Mouse (Mus musculus) frontal cortex, postnatal 25 days (tissue): ENCODE results near the gene Zfp385c.
A peak's percentile ranks its signal among the peaks of the same experiment; 100 is the strongest.

Source experiments
- DNase-seq, 2 experiments: peaks; one replicate each; pipeline ENCODE4 v3.0.0; 2022; ENCODE audit warnings: low spot score in 2 of 2

The Zfp385c gene

GRCm38 (mm10) chr11:100692164-100692616, at the start of gene Zfp385c:
Gene Zfp385c (minus strand): TSS chr11:100692455.
- no peak for DNase-seq

- no peak for DNase-seq
Observed at GRCm38 (mm10) chr11:100741348-100741747, 49.1 kb upstream of the Zfp385c start.

- no peak for DNase-seq
Observed at GRCm38 (mm10) chr11:100738749-100739148, 46.5 kb upstream of the Zfp385c start.

GRCm38 (mm10) chr11:100738066-100738604, 45.9 kb upstream of the Zfp385c start, which contains the start of gene Rab5c:
Gene Rab5c (minus strand): TSS chr11:100738215.
- peak; percentile 94 to 97 for DNase-seq

GRCm38 (mm10) chr11:100737105-100737733, 45.0 kb upstream of the Zfp385c start:
- no peak for DNase-seq

- no peak for DNase-seq
Observed at GRCm38 (mm10) chr11:100736746-100737080, 44.5 kb upstream of the Zfp385c start.

GRCm38 (mm10) chr11:100735954-100736745, 43.9 kb upstream of the Zfp385c start:
- DNase-seq, result no peak

GRCm38 (mm10) chr11:100735134-100735865, 43.0 kb upstream of the Zfp385c start:
- no peak for DNase-seq

GRCm38 (mm10) chr11:100730477-100731205, 38.4 kb upstream of the Zfp385c start:
- no peak for DNase-seq

- DNase-seq, result no peak
Observed at GRCm38 (mm10) chr11:100729976-100730375, 37.7 kb upstream of the Zfp385c start.

GRCm38 (mm10) chr11:100728601-100729000, 36.3 kb upstream of the Zfp385c start:
- DNase-seq, result no peak

GRCm38 (mm10) chr11:100727201-100727600, 34.9 kb upstream of the Zfp385c start:
- DNase-seq, result no peak

- no peak for DNase-seq
Observed at GRCm38 (mm10) chr11:100724919-100725512, 32.8 kb upstream of the Zfp385c start.

GRCm38 (mm10) chr11:100722493-100723028, 30.3 kb upstream of the Zfp385c start:
- no peak for DNase-seq

- no peak for DNase-seq
Observed at GRCm38 (mm10) chr11:100721776-100722492, 29.7 kb upstream of the Zfp385c start.

GRCm38 (mm10) chr11:100721254-100721653, 29.0 kb upstream of the Zfp385c start:
- DNase-seq, result no peak

GRCm38 (mm10) chr11:100720345-100720744, 28.1 kb upstream of the Zfp385c start:
- no peak for DNase-seq

GRCm38 (mm10) chr11:100719893-100720292, 27.6 kb upstream of the Zfp385c start:
- no peak for DNase-seq

- no peak for DNase-seq
Observed at GRCm38 (mm10) chr11:100719312-100719711, 27.1 kb upstream of the Zfp385c start.

GRCm38 (mm10) chr11:100718866-100719265, 26.6 kb upstream of the Zfp385c start:
- DNase-seq, result no peak
